In the genomic region with DNA sequence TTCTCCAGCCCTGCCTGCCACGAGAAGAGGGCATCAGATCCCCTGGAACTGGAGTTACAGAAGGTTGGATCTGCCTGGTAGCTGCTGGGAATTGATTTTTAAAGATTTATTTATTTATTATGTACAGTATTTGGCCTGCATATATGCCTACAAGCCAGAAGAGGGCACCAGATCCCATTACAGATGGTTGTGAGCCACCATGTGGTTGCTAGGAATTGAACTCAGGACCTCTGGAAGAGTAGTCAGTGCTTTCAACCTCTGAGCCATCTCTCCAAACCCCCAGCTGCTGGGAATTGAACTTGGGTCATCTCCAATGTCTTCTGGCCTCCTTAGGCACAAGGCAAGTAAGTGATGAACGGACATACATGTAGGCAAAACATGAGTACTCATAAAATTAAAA, we compare ENCODE assay signal across 31 mouse cellular contexts. TPM values are rescaled to one million over a fixed set of nuclear protein-coding genes. Genes with fewer than 3 reads are reported as not detected.
DNase-seq lines count a peak whose midpoint lies in the region; ATAC-seq and TF ChIP-seq lines count a peak whose summit lies in the region.
"Had no signal": no experiment of that assay in that cellular context is flagged by ENCODE, and none has a peak within 500 bp of the region (broad histone marks: within the 10 kb centered on the region; RNA-seq: fewer than 3 reads in every experiment).

No protein-coding gene starts in this region.

- no peaks in the 10 kb centered on the region for H3K27me3 ChIP-seq in lung, embryonic 14.5 days (ENCODE audit: insufficient read depth, low read length)
- H3K27me3 ChIP-seq in MEL (ENCODE audit: control insufficient read depth in 1 of 2, insufficient read depth in 2 of 2, low read length in 2 of 2): no peaks in the 10 kb centered on the region
- no peaks in the 10 kb centered on the region for H3K27me3 ChIP-seq in stomach, postnatal 0 days (ENCODE audit: control insufficient read depth, insufficient read depth, low read length)
- H3K27me3 ChIP-seq: embryonic facial prominence, embryonic 13.5 days; forebrain, embryonic 12.5 days; forebrain, embryonic 15.5 days; heart, embryonic 12.5 days; heart, embryonic 15.5 days; hindbrain, embryonic 13.5 days had no signal

- no peak for DNase-seq in layer of hippocampus, adult 2 months (ENCODE audit: low spot score in 2 of 2)
- DNase-seq in layer of hippocampus, adult 8-10 months (ENCODE audit: low spot score in 2 of 2): no peak
- no peak for DNase-seq in lung, embryonic 14.5 days
- DNase-seq in lung, postnatal 14 days: no peak
- DNase-seq in MEL (ENCODE audit: low read depth, low spot score): peak; percentile 26
- no peak for DNase-seq in stomach, postnatal 0 days (ENCODE audit: low spot score)
- no peak for DNase-seq in gastrocnemius, adult 2 months
- DNase-seq: adrenal gland, adult 2 months; adrenal gland, postnatal 14 days; cerebellum, adult 11 months; embryo, embryonic 11 days; gastrocnemius, postnatal 10 days; gastrocnemius, postnatal 36 days; heart, postnatal 10 days; heart, postnatal 36 days had no signal

- H3K27ac ChIP-seq in layer of hippocampus, adult 2 months: no peak overlapping the region
- H3K27ac ChIP-seq in lung, embryonic 14.5 days (ENCODE audit: low read depth): no peak overlapping the region
- H3K27ac ChIP-seq in MEL (ENCODE audit: control insufficient read depth, low read depth, low read length): no peak overlapping the region
- no peak overlapping the region for H3K27ac ChIP-seq in stomach, postnatal 0 days (replicated peaks)
- H3K27ac ChIP-seq in gastrocnemius, adult 2 months: no peak overlapping the region
- H3K27ac ChIP-seq: embryonic facial prominence, embryonic 10.5 days; embryonic facial prominence, embryonic 13.5 days; forebrain, embryonic 12.5 days; forebrain, embryonic 15.5 days; heart, embryonic 15.5 days; hindbrain, embryonic 10.5 days; hindbrain, embryonic 13.5 days had no signal

- no peaks in the 10 kb centered on the region for H3K79me2 ChIP-seq in MEL (ENCODE audit: control insufficient read depth, insufficient read depth, low read length, poor library complexity)

- peak; percentile 28 for TF ChIP-seq CTCF in layer of hippocampus, adult 2 months (conservative IDR thresholded peaks at IDR 0.05)
- TF ChIP-seq CTCF in lung, embryonic 14.5 days (IDR thresholded peaks at IDR 0.05; ENCODE audit: low read depth): 0 out of 2 replicates have a peak, but pooled peaks have one; percentile 8
- peak in 2 of 3 experiments; percentile 21 to 43; a peak in 2 of 6 replicates for TF ChIP-seq CTCF in MEL (IDR thresholded peaks at IDR 0.05 in 2 of 3, conservative IDR thresholded peaks at IDR 0.05 in 1 of 3; ENCODE audit: control insufficient read depth in 1 of 3, insufficient read depth in 1 of 3, low read depth in 2 of 3, low read length in 3 of 3, poor library complexity in 1 of 3, severe bottlenecking in 1 of 3)
- TF ChIP-seq CTCF in stomach, postnatal 0 days (IDR thresholded peaks at IDR 0.05; ENCODE audit: low read depth): 0 out of 2 replicates have a peak, but pooled peaks have one; percentile 7
- TF ChIP-seq CTCF in gastrocnemius, adult 2 months (IDR thresholded peaks at IDR 0.05): no peak

- TF ChIP-seq POLR2A in MEL (IDR thresholded peaks at IDR 0.05; ENCODE audit: control insufficient read depth in 1 of 2, insufficient read depth in 1 of 2, low read depth in 1 of 2, low read length in 2 of 2, poor library complexity in 1 of 2): no peak

- no peak for ATAC-seq in lung, embryonic 14.5 days (ENCODE audit: insufficient read depth)
- no peak for ATAC-seq in stomach, postnatal 0 days (ENCODE audit: low FRiP score, low TSS enrichment)
- ATAC-seq: CD4-positive, CD25-positive, alpha-beta regulatory T cell, adult 4 months; forebrain, embryonic 15.5 days; hindbrain, embryonic 16.5 days had no signal

- TF ChIP-seq RAD21 in MEL (IDR thresholded peaks at IDR 0.05; ENCODE audit: low read depth, low read length): no peak; the same call in 1 of the 2 replicates

- no peak overlapping the region for H3K9ac ChIP-seq in lung, embryonic 14.5 days
- no peak overlapping the region for H3K9ac ChIP-seq in MEL (ENCODE audit: control insufficient read depth, low read depth, low read length, poor library complexity, severe bottlenecking)
- H3K9ac ChIP-seq in stomach, postnatal 0 days (ENCODE audit: low read length): no peak overlapping the region
- H3K9ac ChIP-seq: embryonic facial prominence, embryonic 13.5 days; forebrain, embryonic 12.5 days; forebrain, embryonic 15.5 days; heart, embryonic 12.5 days; heart, embryonic 15.5 days; hindbrain, embryonic 13.5 days had no signal

- H3K36me3 ChIP-seq in lung, embryonic 14.5 days (ENCODE audit: insufficient read depth): no peaks in the 10 kb centered on the region
- peaks cover 0 to 12% of the 10 kb centered on the region in 2 experiments; a peak in 2 of 4 replicates for H3K36me3 ChIP-seq in MEL (ENCODE audit: control insufficient read depth in 1 of 2, insufficient read depth in 2 of 2, low read length in 2 of 2)
- H3K36me3 ChIP-seq in stomach, postnatal 0 days (ENCODE audit: control insufficient read depth, insufficient read depth, low read length): no peaks in the 10 kb centered on the region
- H3K36me3 ChIP-seq: embryonic facial prominence, embryonic 10.5 days; embryonic facial prominence, embryonic 13.5 days; forebrain, embryonic 12.5 days; forebrain, embryonic 15.5 days; heart, embryonic 12.5 days; heart, embryonic 15.5 days; hindbrain, embryonic 10.5 days; hindbrain, embryonic 13.5 days had no signal

- H3K9me3 ChIP-seq in lung, embryonic 14.5 days (ENCODE audit: low read depth, low read length): no peaks in the 10 kb centered on the region
- no peaks in the 10 kb centered on the region for H3K9me3 ChIP-seq in MEL (replicated peaks; ENCODE audit: insufficient read depth, low read length)
- no peaks in the 10 kb centered on the region for H3K9me3 ChIP-seq in stomach, postnatal 0 days (ENCODE audit: control insufficient read depth, low read length)
- H3K9me3 ChIP-seq: embryonic facial prominence, embryonic 13.5 days; forebrain, embryonic 12.5 days; forebrain, embryonic 15.5 days; heart, embryonic 12.5 days; heart, embryonic 15.5 days; hindbrain, embryonic 10.5 days; hindbrain, embryonic 13.5 days had no signal

- no peak overlapping the region for H3K4me2 ChIP-seq in lung, embryonic 14.5 days
- H3K4me2 ChIP-seq in stomach, postnatal 0 days (replicated peaks; ENCODE audit: low read depth): no peak overlapping the region
- H3K4me2 ChIP-seq: embryonic facial prominence, embryonic 13.5 days; forebrain, embryonic 12.5 days; forebrain, embryonic 15.5 days; heart, embryonic 12.5 days; heart, embryonic 15.5 days; hindbrain, embryonic 13.5 days had no signal

- no peak overlapping the region for H3K4me3 ChIP-seq in layer of hippocampus, adult 2 months
- no peak overlapping the region for H3K4me3 ChIP-seq in lung, embryonic 14.5 days (ENCODE audit: low read depth, low read length)
- H3K4me3 ChIP-seq in MEL (ENCODE audit: control insufficient read depth in 1 of 2, insufficient read depth in 1 of 2, low read depth in 2 of 2, low read length in 2 of 2): no peak overlapping the region
- H3K4me3 ChIP-seq in stomach, postnatal 0 days (ENCODE audit: low read depth, low read length): no peak overlapping the region
- H3K4me3 ChIP-seq in gastrocnemius, adult 2 months: no peak overlapping the region
- H3K4me3 ChIP-seq: embryonic facial prominence, embryonic 10.5 days; embryonic facial prominence, embryonic 13.5 days; erythroblast, embryonic 14.5 days; forebrain, embryonic 12.5 days; forebrain, embryonic 15.5 days; heart, embryonic 12.5 days; heart, embryonic 15.5 days; hindbrain, embryonic 10.5 days; hindbrain, embryonic 13.5 days had no signal

- WGBS in lung, embryonic 14.5 days: 62% methylated on average over 2 of the region's 2 CpGs
- WGBS in stomach, postnatal 0 days: 71% methylated on average over 2 of the region's 2 CpGs

- intact Hi-C loops in gastrocnemius, adult 2 months (cut with DNase I): no loop called here

- no peaks in the 10 kb centered on the region for H3K4me1 ChIP-seq in lung, embryonic 14.5 days (ENCODE audit: insufficient read depth)
- H3K4me1 ChIP-seq in MEL (ENCODE audit: control insufficient read depth in 1 of 2, insufficient read depth in 2 of 2, low read length in 2 of 2): peaks cover 7 to 10% of the 10 kb centered on the region in 2 experiments; a peak in 3 of 4 replicates
- H3K4me1 ChIP-seq in stomach, postnatal 0 days (replicated peaks; ENCODE audit: control insufficient read depth, insufficient read depth): no peaks in the 10 kb centered on the region
- H3K4me1 ChIP-seq: forebrain, embryonic 12.5 days; forebrain, embryonic 15.5 days; heart, embryonic 15.5 days; hindbrain, embryonic 13.5 days had no signal

- no peak for TF ChIP-seq EP300 in MEL (IDR thresholded peaks at IDR 0.05; ENCODE audit: low read depth in 1 of 2, low read length in 2 of 2)
- TF ChIP-seq EP300 in stomach, postnatal 0 days (optimal IDR thresholded peaks at IDR 0.05): no peak

RNA-seq across cellular contexts. Expression of a gene that starts 5.4 kb away (rescaled TPM):
- not detected for total RNA-seq in layer of hippocampus, adult 2 months (2021)
- not detected for total RNA-seq in layer of hippocampus, adult 8-10 months (2022)
- polyA plus RNA-seq in lung, embryonic 14.5 days (2014; fragmentation: Nextera tagmentation; extraction: Ambion mirVana): not detected in 2 replicates
- 0.31 and 0.88 TPM in 2 replicates for total RNA-seq in MEL (2012; rRNA removed)
- 1 to 10 TPM in 1 of 2 experiments, not detected in 1; 2.7 TPM for polyA plus RNA-seq in MEL (2012; ENCODE audit: insufficient read depth in 1 of 2, insufficient read length in 2 of 2, low read depth in 1 of 2, low replicate concordance in 2 of 2, missing spikeins in 1 of 2)
- not detected in 2 replicates for polyA plus RNA-seq in stomach, postnatal 0 days (2015; fragmentation: Nextera tagmentation; extraction: Ambion mirVana)
- not detected for total RNA-seq in gastrocnemius, adult 2 months (2021)
- total RNA-seq: adrenal gland, adult 2 months; adrenal gland, postnatal 14 days; adrenal gland, postnatal 4 days; common myeloid progenitor, adult 5-6 weeks; gastrocnemius, postnatal 10 days; gastrocnemius, postnatal 36 days; granulocyte monocyte progenitor cell, adult 5-6 weeks; heart, postnatal 10 days; heart, postnatal 36 days had no signal
- polyA plus RNA-seq: adrenal gland, adult 2 months; C2C12; CD4-positive, CD25-positive, alpha-beta regulatory T cell, adult 4 months; cerebellum, adult 2 months; embryonic facial prominence, embryonic 10.5 days; embryonic facial prominence, embryonic 13.5 days; erythroblast, embryonic 14.5 days; forebrain, embryonic 12.5 days; forebrain, embryonic 15.5 days; heart, embryonic 12.5 days; heart, embryonic 15.5 days; hindbrain, embryonic 10.5 days; hindbrain, embryonic 13.5 days; hindbrain, embryonic 16.5 days had no signal

RNA-seq across cellular contexts. Expression of a gene that starts 5.5 kb away (rescaled TPM):
- total RNA-seq in layer of hippocampus, adult 2 months (2021): 10 to 100 TPM; 39.8 to 41.7 TPM
- 10 to 100 TPM; 37.0 to 41.9 (median 37.9) TPM for total RNA-seq in layer of hippocampus, adult 8-10 months (2022)
- polyA plus RNA-seq in lung, embryonic 14.5 days (2014; fragmentation: Nextera tagmentation; extraction: Ambion mirVana): 17.4 TPM in 2 replicates
- total RNA-seq in MEL (2012; rRNA removed): 8.0 and 9.4 TPM in 2 replicates
- polyA plus RNA-seq in MEL (2012; ENCODE audit: insufficient read depth in 1 of 2, insufficient read length in 2 of 2, low read depth in 1 of 2, low replicate concordance in 2 of 2, missing spikeins in 1 of 2): 10 to 100 TPM; 30.7 to 53.8 TPM
- 6.9 and 7.8 TPM in 2 replicates for polyA plus RNA-seq in stomach, postnatal 0 days (2015; fragmentation: Nextera tagmentation; extraction: Ambion mirVana)
- 10 to 100 TPM; 10.4 to 11.9 TPM for total RNA-seq in gastrocnemius, adult 2 months (2021)

RNA-seq across cellular contexts. Expression of a gene that starts 8.1 kb away (rescaled TPM):
- total RNA-seq in layer of hippocampus, adult 2 months (2021): not detected
- total RNA-seq in layer of hippocampus, adult 8-10 months (2022): not detected
- 0.43 and 0.46 TPM in 2 replicates for polyA plus RNA-seq in lung, embryonic 14.5 days (2014; fragmentation: Nextera tagmentation; extraction: Ambion mirVana)
- 2.3 and 2.5 TPM in 2 replicates for total RNA-seq in MEL (2012; rRNA removed)
- polyA plus RNA-seq in MEL (2012; ENCODE audit: insufficient read depth in 1 of 2, insufficient read length in 2 of 2, low read depth in 1 of 2, low replicate concordance in 2 of 2, missing spikeins in 1 of 2): 1 to 10 TPM in 1 of 2 experiments, not detected in 1; 4.5 TPM
- polyA plus RNA-seq in stomach, postnatal 0 days (2015; fragmentation: Nextera tagmentation; extraction: Ambion mirVana): 0.22 and 0.42 TPM in 2 replicates
- total RNA-seq in gastrocnemius, adult 2 months (2021): not detected
- total RNA-seq: adrenal gland, adult 2 months; adrenal gland, postnatal 14 days; gastrocnemius, postnatal 10 days; gastrocnemius, postnatal 36 days; granulocyte monocyte progenitor cell, adult 5-6 weeks; heart, postnatal 10 days; heart, postnatal 36 days had no signal
- polyA plus RNA-seq: C2C12; erythroblast, embryonic 14.5 days had no signal

RNA-seq across cellular contexts. Expression of a gene that starts 53.5 kb away (rescaled TPM):
- total RNA-seq in layer of hippocampus, adult 2 months (2021): 1 to 10 TPM; 4.2 to 5.6 TPM
- 1 to 10 TPM; 2.6 to 3.8 (median 3.4) TPM for total RNA-seq in layer of hippocampus, adult 8-10 months (2022)
- polyA plus RNA-seq in lung, embryonic 14.5 days (2014; fragmentation: Nextera tagmentation; extraction: Ambion mirVana): 14.1 and 16.0 TPM in 2 replicates
- total RNA-seq in MEL (2012; rRNA removed): 27.8 and 30.6 TPM in 2 replicates
- polyA plus RNA-seq in MEL (2012; ENCODE audit: insufficient read depth in 1 of 2, insufficient read length in 2 of 2, low read depth in 1 of 2, low replicate concordance in 2 of 2, missing spikeins in 1 of 2): 10 to 100 TPM in 1 of 2 experiments, not detected in 1; 52.1 TPM
- 28.6 and 32.8 TPM in 2 replicates for polyA plus RNA-seq in stomach, postnatal 0 days (2015; fragmentation: Nextera tagmentation; extraction: Ambion mirVana)
- total RNA-seq in gastrocnemius, adult 2 months (2021): 10 to 100 TPM; 13.8 to 35.2 TPM
